Mouse (Mus musculus): ENCODE measurements around the gene Irs3. TPM values are rescaled to one million over a fixed set of nuclear protein-coding genes. Genes with fewer than 3 reads are reported as not detected.

Gene Irs3
- polyA plus RNA-seq (2015; fragmentation: Nextera tagmentation; extraction: Ambion mirVana): 0.06 and 0.18 TPM in 2 replicates

GRCm38 (mm10) chr5:137645652-137646091 is at the start of gene Irs3:
Gene Irs3 (minus strand): TSS chr5:137645714.

GRCm38 (mm10) chr5:137684294-137685123 is 39.0 kb upstream of the Irs3 start, which contains the start of gene Agfg2:
Gene Agfg2 (minus strand): TSS chr5:137684726.

GRCm38 (mm10) chr5:137641054-137641453 is 4.5 kb downstream of the Irs3 start, which contains the start of gene Sap25:
Gene Sap25 (plus strand): TSS chr5:137641334.

GRCm38 (mm10) chr5:137628498-137629305 is 16.8 kb downstream of the Irs3 start, which contains the start of the genes Fbxo24, Lrch4 and Gm20605:
Gene Fbxo24 (minus strand): TSS chr5:137629002.
Gene Lrch4 (plus strand): TSS chr5:137629121.
Gene Gm20605 (plus strand): TSS chr5:137629175.

GRCm38 (mm10) chr5:137613550-137613949 is 32.0 kb downstream of the Irs3 start, which contains the start of gene Pcolce:
Gene Pcolce (minus strand): TSS chr5:137613784.

GRCm38 (mm10) chr5:137600619-137601364 is 44.7 kb downstream of the Irs3 start, which contains the start of gene Mospd3:
Gene Mospd3 (minus strand): TSS chr5:137601058.

Other genes with a start within 250 kb of the Irs3 start
- 0.08 and 0.11 TPM in 2 replicates for gene Zan, start 168.7 kb downstream of the Irs3 start, polyA plus RNA-seq (2015; fragmentation: Nextera tagmentation; extraction: Ambion mirVana)
- gene Pop7, start 143.2 kb downstream of the Irs3 start, polyA plus RNA-seq (2015; fragmentation: Nextera tagmentation; extraction: Ambion mirVana): 36.8 and 39.2 TPM in 2 replicates
- gene Gigyf1, start 127.2 kb downstream of the Irs3 start, polyA plus RNA-seq (2015; fragmentation: Nextera tagmentation; extraction: Ambion mirVana): 5.4 and 7.0 TPM in 2 replicates
- not detected in 2 replicates for gene Epo, start 112.5 kb downstream of the Irs3 start, polyA plus RNA-seq (2015; fragmentation: Nextera tagmentation; extraction: Ambion mirVana)
- 303 and 312 TPM in 2 replicates for gene Gnb2, start 112.2 kb downstream of the Irs3 start, polyA plus RNA-seq (2015; fragmentation: Nextera tagmentation; extraction: Ambion mirVana)
- gene Actl6b, start 92.2 kb downstream of the Irs3 start, polyA plus RNA-seq (2015; fragmentation: Nextera tagmentation; extraction: Ambion mirVana): 0.14 TPM in 1 of 2 replicates, not detected in the other
- 0.59 and 0.67 TPM in 2 replicates for gene Tfr2, start 75.9 kb downstream of the Irs3 start, polyA plus RNA-seq (2015; fragmentation: Nextera tagmentation; extraction: Ambion mirVana)
- 23.9 and 25.0 TPM in 2 replicates for gene Mospd3, start 44.7 kb downstream of the Irs3 start, polyA plus RNA-seq (2015; fragmentation: Nextera tagmentation; extraction: Ambion mirVana)
- gene Pcolce, start 31.9 kb downstream of the Irs3 start, polyA plus RNA-seq (2015; fragmentation: Nextera tagmentation; extraction: Ambion mirVana): 197 and 226 TPM in 2 replicates
- gene Fbxo24, start 16.7 kb downstream of the Irs3 start, polyA plus RNA-seq (2015; fragmentation: Nextera tagmentation; extraction: Ambion mirVana): 0.28 and 0.29 TPM in 2 replicates
- gene Lrch4, start 16.6 kb downstream of the Irs3 start, polyA plus RNA-seq (2015; fragmentation: Nextera tagmentation; extraction: Ambion mirVana): 22.2 and 25.0 TPM in 2 replicates
- gene Gm20605, start 16.5 kb downstream of the Irs3 start, polyA plus RNA-seq (2015; fragmentation: Nextera tagmentation; extraction: Ambion mirVana): 4.4 and 6.3 TPM in 2 replicates
- 2.6 and 3.3 TPM in 2 replicates for gene Sap25, start 4.4 kb downstream of the Irs3 start, polyA plus RNA-seq (2015; fragmentation: Nextera tagmentation; extraction: Ambion mirVana)
- gene Agfg2, start 39.0 kb upstream of the Irs3 start, polyA plus RNA-seq (2015; fragmentation: Nextera tagmentation; extraction: Ambion mirVana): 17.8 and 25.5 TPM in 2 replicates
- 0.81 and 0.98 TPM in 2 replicates for gene Nyap1, start 95.9 kb upstream of the Irs3 start, polyA plus RNA-seq (2015; fragmentation: Nextera tagmentation; extraction: Ambion mirVana)
- gene Tsc22d4, start 100.0 kb upstream of the Irs3 start, polyA plus RNA-seq (2015; fragmentation: Nextera tagmentation; extraction: Ambion mirVana): 222 and 228 TPM in 2 replicates
- gene Ppp1r35, start 133.1 kb upstream of the Irs3 start, polyA plus RNA-seq (2015; fragmentation: Nextera tagmentation; extraction: Ambion mirVana): 12.5 and 12.7 TPM in 2 replicates
- gene Mepce, start 141.9 kb upstream of the Irs3 start, polyA plus RNA-seq (2015; fragmentation: Nextera tagmentation; extraction: Ambion mirVana): 5.8 and 6.8 TPM in 2 replicates
- 4.1 and 4.9 TPM in 2 replicates for gene Zcwpw1, start 142.1 kb upstream of the Irs3 start, polyA plus RNA-seq (2015; fragmentation: Nextera tagmentation; extraction: Ambion mirVana)
- 84.3 and 85.3 TPM in 2 replicates for gene Pilra, start 190.6 kb upstream of the Irs3 start, polyA plus RNA-seq (2015; fragmentation: Nextera tagmentation; extraction: Ambion mirVana)
- 0.79 and 4.1 TPM in 2 replicates for gene Pilrb1, start 212.4 kb upstream of the Irs3 start, polyA plus RNA-seq (2015; fragmentation: Nextera tagmentation; extraction: Ambion mirVana)
- gene Pilrb2, start 226.1 kb upstream of the Irs3 start, polyA plus RNA-seq (2015; fragmentation: Nextera tagmentation; extraction: Ambion mirVana): 0.71 and 3.5 TPM in 2 replicates